Mouse (Mus musculus): ENCODE results near the gene Usp8. TPM values are rescaled to one million over a fixed set of nuclear protein-coding genes. Genes with fewer than 3 reads are reported as not detected.

Gene Usp8
- total RNA-seq, 2 experiments from 2014 or later: 50.9 to 53.3 TPM

DNA sequence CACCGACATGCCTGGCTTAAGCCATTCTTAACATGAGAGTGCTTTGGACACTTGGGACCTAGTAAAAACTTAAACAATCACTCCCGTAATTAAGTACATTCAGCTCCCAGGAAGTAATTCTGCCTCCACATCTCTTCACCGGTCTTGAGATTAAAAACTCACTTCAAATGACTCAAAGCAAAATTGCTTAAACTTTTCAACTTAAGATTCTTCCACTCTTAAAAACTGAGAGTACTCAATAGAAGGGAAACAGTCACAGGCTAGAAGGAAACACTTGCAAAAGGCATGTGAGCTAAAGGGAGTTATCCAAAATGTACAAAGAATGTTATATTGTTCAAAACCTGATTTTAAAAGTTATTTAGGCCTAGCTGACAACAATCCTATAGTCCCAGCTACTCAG, 15.8 kb upstream of the Usp8 start:
- no peak overlapping the region for H3K27ac ChIP-seq
- no peak overlapping the region for H3K4me3 ChIP-seq
- TF ChIP-seq CTCF (conservative IDR thresholded peaks at IDR 0.05): no peak
- DNase-seq (ENCODE audit: low spot score in 2 of 2): no peak

DNA sequence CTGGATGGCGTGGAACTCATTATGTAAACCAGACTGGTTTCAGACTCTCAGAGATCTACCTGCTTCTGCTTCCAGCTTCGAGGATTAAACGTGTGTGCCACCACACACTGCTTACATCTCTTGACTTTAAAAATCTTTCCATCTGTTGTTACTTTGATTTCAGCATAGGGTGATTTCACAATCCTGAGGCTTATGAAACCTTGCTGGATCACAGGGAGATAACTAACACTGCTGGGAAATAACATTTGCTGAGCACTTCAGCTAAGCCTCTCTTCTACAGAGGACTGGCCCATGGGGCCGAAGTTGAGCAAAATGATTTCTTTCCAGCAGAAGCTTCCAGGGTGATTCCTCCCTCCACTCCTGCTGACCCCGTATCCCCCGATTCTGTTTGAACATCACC, 11.8 kb upstream of the Usp8 start:
- DNase-seq (ENCODE audit: low spot score in 2 of 2): no peak
- no peak overlapping the region for H3K27ac ChIP-seq
- no peak for TF ChIP-seq CTCF (conservative IDR thresholded peaks at IDR 0.05)
- no peak overlapping the region for H3K4me3 ChIP-seq

DNA sequence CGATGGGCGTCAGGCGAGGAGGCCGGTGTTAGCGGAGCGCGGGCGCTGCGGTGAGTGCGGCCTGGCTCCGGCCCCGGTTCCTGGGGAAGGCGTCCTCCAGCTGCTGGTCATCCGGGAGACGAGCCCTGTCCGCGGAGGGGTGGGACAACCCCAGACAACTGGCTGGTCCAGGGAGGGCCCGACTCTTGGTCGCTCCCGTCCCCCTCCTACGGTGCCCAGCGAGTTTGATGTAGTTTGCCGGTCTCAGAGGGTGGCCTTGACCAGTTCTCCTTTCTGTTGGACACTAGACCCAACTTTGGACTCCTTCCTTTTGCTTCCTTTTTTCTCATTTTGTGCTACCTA, 281 bp downstream of the Usp8 start:
- peak overlapping the region; percentile 91 for H3K27ac ChIP-seq

DNA sequence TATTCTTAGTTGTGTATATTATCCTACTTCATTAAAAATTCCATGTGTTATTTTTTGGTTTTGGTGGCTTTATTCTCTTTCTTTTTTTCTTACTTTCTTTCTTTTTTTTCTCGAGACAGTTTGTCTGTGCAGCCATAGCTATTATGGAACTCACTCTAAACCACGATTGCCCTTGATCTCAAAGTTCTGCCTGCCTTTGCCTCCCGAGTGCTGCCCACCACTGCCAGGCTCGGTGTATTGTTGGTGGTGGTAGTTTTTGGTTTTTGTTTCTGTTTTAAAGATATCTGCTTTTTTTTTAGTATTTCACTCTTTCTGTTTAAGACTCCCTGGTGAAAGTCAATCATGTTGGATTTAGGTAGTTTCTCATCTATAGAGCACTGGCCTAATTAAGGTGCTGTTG, 1.2 kb downstream of the Usp8 start:
- no peak for DNase-seq (ENCODE audit: low spot score in 2 of 2)
- Histone ChIP-seq H3K27ac (no peak overlapping the region), H3K4me3 (peak overlapping the region; percentile 87)
- TF ChIP-seq CTCF (conservative IDR thresholded peaks at IDR 0.05): no peak

More for the DNA sequence above, 281 bp downstream of the Usp8 start:
- no peak for TF ChIP-seq CTCF (conservative IDR thresholded peaks at IDR 0.05)
- H3K4me3 ChIP-seq: peak overlapping the region; percentile 87
- no peak for DNase-seq (ENCODE audit: low spot score in 2 of 2)

DNA sequence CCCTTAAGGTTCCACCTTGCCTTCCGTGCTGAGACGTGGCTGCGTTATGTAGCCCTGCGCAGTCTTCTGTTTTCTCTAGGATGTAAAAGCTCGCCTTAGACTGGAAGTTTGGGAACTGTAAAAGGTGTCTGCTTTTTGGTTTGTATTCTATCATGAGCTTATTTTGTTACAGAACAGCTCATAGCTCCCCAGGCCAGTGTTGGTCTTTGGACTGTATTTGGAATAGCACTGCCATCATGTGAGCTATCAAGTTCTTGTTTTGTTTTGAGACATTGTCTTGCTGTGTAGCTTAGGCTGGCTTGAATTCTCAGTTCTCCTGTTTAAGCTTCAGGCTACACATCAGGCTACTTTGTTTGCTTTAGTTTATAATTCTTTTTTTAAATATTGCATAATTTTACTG, 5.4 kb downstream of the Usp8 start:
- DNase-seq (ENCODE audit: low spot score in 2 of 2): no peak
- TF ChIP-seq CTCF (conservative IDR thresholded peaks at IDR 0.05): no peak

DNA sequence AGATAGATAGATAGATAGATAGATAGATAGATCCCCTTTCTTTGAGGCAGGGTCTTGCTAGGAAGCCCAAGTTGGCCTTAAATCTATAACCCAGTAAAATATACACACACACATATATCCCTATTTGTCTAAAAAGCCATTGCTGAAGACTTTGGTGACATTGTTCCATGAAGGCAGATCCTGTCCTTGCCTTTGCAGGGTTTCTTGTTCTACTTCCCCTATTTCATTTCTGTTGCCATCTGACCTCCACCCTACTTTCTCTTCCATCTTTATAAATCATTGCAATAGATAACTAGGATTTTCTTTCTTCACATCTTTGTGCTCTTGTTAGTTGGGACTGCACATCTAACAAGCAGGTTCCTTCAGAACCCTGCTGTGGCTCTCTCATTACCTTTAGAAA, 5.8 kb downstream of the Usp8 start:
- no peak for TF ChIP-seq CTCF (conservative IDR thresholded peaks at IDR 0.05)
- Histone ChIP-seq H3K27ac (no peak overlapping the region), H3K4me3 (no peak overlapping the region)
- DNase-seq (ENCODE audit: low spot score in 2 of 2): no peak

More for the DNA sequence above, 5.4 kb downstream of the Usp8 start:
- no peak overlapping the region for H3K27ac ChIP-seq
- no peak overlapping the region for H3K4me3 ChIP-seq

DNA sequence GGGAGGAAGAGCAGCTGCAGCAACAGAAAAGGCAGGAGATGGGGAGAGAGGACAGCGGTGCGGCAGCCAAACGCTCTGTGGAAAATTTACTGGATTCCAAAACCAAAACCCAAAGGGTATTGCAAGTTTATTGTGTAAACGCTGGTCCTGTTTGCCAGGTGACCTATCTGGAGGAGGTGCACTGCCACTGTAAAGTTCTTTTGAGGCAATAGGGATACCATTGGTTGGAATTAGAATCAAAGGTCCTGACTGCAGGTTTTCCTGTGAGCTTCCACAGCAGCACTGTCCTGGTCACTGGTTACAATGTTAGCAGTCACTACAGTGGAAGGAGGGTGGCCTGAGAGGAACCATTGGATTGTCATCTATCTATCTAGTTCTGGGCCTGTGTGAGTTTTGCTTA, 22.1 kb downstream of the Usp8 start:
- Histone ChIP-seq H3K27ac (no peak overlapping the region), H3K4me3 (no peak overlapping the region)
- TF ChIP-seq CTCF (conservative IDR thresholded peaks at IDR 0.05): no peak
- no peak for DNase-seq (ENCODE audit: low spot score in 2 of 2)

DNA sequence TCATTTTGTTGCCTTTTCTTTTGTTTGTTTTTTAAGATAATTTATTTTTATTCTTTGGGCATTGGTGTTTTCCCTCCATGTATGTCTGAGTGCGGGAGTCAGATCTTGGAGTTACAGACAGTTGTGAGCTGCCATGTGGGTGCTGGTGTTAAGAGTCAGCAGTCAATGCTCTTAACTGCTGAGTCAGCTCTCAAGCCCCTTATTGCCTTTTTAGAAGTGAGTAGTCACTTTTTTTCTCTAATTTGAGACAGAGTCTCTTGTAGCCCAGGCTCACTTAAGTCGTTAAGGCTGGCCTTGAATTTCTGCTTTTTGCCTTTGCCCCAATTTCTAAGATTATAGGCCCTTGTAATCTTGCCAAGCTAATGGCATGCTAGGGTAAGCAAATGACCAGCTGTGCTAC, 23.4 kb downstream of the Usp8 start:
- Histone ChIP-seq H3K4me3 (no peak overlapping the region), H3K27ac (no peak overlapping the region)
- TF ChIP-seq CTCF (conservative IDR thresholded peaks at IDR 0.05): no peak
- DNase-seq (ENCODE audit: low spot score in 2 of 2): no peak

DNA sequence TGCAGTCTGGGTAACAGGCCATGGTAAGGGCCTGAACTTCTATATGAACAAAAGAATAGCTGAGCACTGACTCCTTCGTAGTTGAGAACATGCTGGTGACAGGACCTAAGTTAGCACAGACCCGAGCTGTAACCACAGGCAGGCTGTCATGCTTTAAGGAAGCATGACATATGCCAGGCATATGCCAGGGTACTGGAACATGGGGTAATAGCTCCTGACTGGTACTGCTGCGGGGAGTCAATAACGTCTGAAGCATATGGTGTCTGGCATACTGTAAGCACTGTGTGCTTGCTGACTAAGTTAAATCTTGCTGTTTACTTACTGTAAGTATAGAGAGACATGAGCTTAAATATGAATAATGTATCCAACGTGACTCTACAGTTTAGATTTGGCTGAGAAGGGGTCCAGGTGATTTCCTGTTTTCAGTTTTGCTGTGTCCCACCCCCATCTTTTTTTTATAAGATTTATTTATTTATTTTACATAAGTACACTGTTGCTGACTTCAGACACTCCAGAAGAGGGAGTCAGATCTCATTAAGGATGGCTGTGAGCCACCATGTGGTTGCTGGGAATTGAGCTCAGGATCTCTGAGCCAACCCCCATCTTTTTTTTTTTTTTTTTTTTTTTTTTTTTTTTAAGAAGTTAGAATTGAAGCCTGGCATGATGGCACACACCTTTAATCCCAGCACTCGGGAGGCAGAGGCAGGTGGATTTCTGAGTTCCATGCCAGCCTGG, 28.4 kb downstream of the Usp8 start:
- peak overlapping the region; percentile 49 for H3K27ac ChIP-seq

DNA sequence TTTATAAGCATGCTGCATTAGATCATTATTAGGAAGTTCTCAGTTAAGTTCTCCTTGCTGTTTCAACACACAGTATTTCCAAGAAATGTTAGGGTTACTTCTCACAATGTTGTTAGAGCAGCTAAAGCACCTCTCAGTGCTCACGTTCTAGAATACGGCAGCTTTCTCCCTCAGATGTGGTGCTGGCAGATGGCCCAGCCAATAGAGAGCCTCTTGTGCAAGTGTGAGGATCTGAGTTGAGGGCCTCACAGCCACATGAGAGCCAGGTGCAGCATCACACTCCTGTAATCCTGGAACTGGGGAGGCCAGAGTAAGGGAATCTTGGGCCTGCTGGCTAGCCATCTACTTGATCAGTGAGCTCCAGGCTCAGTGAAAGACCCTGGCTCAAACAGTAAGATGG, 33.2 kb downstream of the Usp8 start:
- H3K27ac ChIP-seq: no peak overlapping the region
- TF ChIP-seq CTCF (conservative IDR thresholded peaks at IDR 0.05): no peak
- no peak overlapping the region for H3K4me3 ChIP-seq
- DNase-seq (ENCODE audit: low spot score in 2 of 2): no peak

More for the DNA sequence above, 28.4 kb downstream of the Usp8 start:
- 0 out of 2 replicates have a peak, but pooled peaks have one; percentile 19 for TF ChIP-seq CTCF (conservative IDR thresholded peaks at IDR 0.05)
- no peak overlapping the region for H3K4me3 ChIP-seq
- peak in 1 of 2 experiments; percentile 47 for DNase-seq (ENCODE audit: low spot score in 2 of 2)

DNA sequence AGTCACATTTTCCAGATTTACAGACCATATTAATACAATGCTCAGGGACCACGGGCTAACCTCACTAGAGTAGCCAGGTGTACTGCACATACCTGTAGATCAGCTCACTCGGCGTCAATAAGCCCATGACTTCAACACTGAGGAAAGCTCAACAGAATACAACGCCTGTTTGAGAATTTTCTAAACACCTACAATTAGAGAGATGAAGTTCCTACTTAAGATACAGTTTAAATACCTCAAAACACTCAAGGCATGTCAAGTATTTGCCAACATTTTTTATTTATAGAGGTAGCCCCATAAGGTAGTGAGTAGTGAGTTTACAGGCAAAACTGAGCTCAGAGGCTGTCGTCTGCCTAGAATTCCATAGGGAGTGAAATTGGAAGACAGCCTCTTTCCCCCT, 36.3 kb downstream of the Usp8 start:
- no peak for TF ChIP-seq CTCF (conservative IDR thresholded peaks at IDR 0.05)
- Histone ChIP-seq H3K27ac (no peak overlapping the region), H3K4me3 (no peak overlapping the region)
- DNase-seq (ENCODE audit: low spot score in 2 of 2): no peak

DNA sequence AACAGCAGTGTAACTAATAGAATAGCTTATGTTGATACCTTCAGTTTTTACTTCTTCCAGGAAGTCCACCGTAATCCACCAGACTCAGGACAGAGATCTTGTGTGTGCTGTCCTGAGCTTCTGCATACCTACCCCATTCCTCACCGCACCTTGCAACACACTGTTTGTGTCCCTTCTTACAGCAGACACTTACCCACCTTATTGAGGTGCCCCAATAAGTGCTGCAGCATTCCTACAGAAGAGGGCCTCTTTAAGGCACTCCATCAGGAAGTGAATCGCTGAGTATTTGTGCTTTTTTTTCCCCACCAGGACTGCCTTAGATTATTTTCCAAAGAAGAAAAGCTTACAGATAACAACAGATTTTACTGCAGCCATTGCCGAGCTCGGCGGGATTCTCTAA, 48.5 kb downstream of the Usp8 start:
- TF ChIP-seq CTCF (conservative IDR thresholded peaks at IDR 0.05): no peak
- no peak overlapping the region for H3K4me3 ChIP-seq
- H3K27ac ChIP-seq: no peak overlapping the region
- DNase-seq (ENCODE audit: low spot score in 2 of 2): no peak

DNA sequence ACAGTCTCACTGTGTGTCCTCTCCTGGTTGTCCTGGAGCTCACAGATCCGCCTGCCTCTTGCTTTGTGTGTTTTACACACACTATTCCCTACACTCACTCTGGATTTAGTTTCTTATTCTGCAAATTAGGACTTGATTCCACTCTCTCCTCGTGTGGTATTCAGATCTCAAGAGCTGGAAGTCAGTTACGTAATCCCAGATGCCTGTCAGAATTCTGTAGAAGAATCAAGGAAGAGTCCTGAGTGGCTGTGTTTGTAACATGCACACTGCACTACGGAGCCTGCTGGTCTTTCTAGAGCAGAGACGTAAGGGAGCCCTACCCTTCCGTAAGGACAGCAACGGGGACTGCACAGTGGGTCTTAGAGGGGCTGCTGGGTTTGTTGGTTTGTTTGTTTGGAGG, 52.2 kb downstream of the Usp8 start:
- no peak overlapping the region for H3K4me3 ChIP-seq
- no peak overlapping the region for H3K27ac ChIP-seq
- DNase-seq (ENCODE audit: low spot score in 2 of 2): no peak
- TF ChIP-seq CTCF (conservative IDR thresholded peaks at IDR 0.05): no peak

DNA sequence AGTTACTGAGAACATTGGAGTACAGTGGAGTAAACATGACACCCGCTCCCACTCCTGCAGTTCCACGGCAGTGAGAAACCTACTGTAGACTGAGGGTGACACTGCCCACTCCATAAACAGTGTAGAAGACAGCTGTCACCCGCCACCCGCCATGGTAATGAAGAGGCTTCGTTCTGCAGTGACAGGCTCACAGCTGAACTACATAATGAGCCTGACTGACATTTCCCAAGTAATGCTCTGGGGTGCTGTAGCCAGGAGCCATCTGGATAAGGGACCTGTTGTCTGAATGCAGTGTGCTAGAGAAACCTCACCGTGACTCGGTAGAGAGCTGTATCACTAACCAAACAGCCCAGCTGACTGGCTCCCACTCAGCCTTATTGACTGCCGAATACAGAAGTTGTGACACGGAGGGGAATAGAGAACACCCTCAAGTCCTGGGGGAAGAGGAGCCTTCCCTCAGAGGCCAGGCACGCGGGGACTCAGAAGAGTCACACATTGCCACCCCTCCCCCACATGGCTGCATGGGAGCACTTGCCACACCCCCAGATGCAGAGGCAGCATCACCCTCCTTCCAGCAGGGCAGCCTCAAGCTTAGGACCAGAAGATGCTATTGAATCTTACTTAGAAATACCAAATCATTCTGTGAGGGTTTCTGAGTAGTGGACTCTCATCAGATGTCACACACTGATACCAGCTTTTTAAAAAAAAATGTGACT, 58.9 kb downstream of the Usp8 start:
- H3K4me3 ChIP-seq: no peak overlapping the region
- no peak for TF ChIP-seq CTCF (conservative IDR thresholded peaks at IDR 0.05)
- H3K27ac ChIP-seq: peak overlapping the region; percentile 81
- DNase-seq (ENCODE audit: low spot score in 2 of 2): peak; percentile 47
